Mouse (Mus musculus): Measurements from ENCODE around the gene Papolg. TPM values are rescaled to one million over a fixed set of nuclear protein-coding genes. Genes with fewer than 3 reads are reported as not detected.

Gene Papolg
- 56.7 TPM for polyA plus RNA-seq (2017; shearing (Covaris generic))

GRCm38 (mm10) chr11:23895060-23895426 is at the start of gene Papolg:
Gene Papolg, minus strand, starts transcription at chr11:23895253.

Other genes starting within 250 kb of the Papolg start
- gene Pus10, start 229.6 kb downstream of the Papolg start, polyA plus RNA-seq (2017; shearing (Covaris generic)) = 19.0 TPM
- gene Pex13, start 229.3 kb downstream of the Papolg start, polyA plus RNA-seq (2017; shearing (Covaris generic)) = 24.6 TPM
- gene Rel, start 124.3 kb downstream of the Papolg start, polyA plus RNA-seq (2017; shearing (Covaris generic)) = 28.5 TPM
- not detected for gene A830031A19Rik, start 179.8 kb upstream of the Papolg start, polyA plus RNA-seq (2017; shearing (Covaris generic))
- 0.47 TPM for gene Bcl11a, start 182.8 kb upstream of the Papolg start, polyA plus RNA-seq (2017; shearing (Covaris generic))

All from CD4-positive, CD25-positive, alpha-beta regulatory T cell (primary cell).